Mouse (Mus musculus) brain, embryonic 18.5 days (tissue): ENCODE data around the gene Ywhah.

Experiments used
- DNase-seq: peaks from one replicate; pipeline ENCODE4 v3.0.0-alpha.2; 2012; ENCODE audit warnings: low read depth, low spot score

Ywhah gene

DNA sequence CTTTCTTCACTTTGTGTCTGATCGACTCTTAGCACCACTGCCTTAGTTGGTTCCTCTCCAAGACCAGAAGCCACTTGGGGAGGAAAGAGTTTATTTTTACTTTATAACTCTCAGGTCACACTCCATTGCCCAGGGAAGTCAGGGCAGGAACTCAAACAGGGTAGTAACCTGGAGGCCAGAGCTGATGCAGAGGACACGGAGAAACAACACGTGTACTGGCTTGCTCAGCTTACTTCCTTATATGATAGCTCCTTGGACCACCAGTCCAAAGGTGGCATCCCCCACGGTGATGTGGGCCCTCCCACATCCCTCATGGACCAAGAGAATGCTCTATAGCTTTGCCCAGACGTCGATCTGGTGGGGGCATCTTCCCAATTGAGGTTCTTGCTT, 26.7 kb downstream of the Ywhah start:
- no peak for DNase-seq

DNA sequence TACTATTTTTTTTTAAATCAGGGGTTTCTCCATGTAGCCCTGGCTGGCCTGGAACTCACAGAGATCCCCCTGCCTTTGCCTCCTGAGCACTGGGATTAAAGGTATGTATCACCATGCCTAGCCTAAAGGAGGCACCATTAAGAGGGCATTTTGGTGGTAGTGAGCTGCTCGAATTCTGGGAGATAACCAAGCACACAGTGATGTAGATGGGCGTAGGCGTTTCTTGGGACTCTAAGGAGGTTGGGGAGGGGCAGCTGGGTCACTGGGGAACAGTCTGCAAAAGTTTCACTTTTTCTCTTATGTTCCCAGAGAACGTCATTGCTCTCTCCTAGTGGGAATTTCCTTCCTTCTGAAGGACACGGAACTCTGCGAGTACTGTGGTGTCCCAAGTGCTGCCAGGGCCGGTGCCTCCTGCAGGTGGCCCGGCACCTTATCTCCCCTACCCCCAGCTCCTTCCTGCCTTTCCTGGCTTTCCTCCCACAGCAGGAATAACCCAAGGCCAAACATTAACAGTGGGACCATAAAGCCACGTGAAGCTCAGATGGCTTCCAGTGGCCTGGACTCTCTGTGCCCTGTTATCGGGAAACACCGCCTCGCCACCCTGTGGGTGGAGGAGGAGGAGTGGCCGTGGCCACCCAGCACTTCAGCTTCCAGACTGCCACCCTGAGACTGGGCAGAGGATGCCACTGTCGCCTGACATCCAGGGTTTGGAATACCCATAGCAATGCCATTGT, 34.4 kb downstream of the Ywhah start:
- no peak for DNase-seq

DNA sequence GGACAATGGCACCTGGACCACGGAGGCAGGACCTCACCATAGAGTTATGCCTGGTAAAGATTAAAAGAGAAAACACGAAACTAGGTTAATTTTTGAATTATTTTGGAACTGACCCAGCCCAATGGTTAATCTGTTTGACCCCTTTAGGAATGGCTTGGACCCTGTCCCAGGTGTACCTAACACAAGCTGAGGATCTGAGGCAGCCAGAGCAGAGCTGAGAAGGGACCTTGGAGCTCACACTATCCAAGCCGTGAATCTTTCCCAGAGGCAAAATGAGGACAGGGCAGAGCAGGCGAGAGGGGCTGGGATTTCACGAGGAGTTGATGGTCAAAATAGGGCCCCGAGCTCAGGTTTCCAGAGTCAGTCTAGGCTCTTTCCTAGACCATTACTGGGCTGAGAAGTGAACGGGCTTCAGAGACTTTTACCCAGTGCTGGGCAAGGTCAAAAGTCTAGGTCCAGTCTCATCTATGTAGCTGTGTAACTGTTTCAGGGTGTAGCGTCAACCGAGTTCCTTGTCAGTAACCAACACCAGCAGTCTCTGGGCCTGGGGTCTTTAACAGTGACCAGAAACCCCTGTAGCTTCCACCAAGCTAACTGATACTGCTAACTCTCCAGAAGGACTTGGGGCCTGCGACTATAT, 37.6 kb downstream of the Ywhah start:
- DNase-seq, result no peak

DNA sequence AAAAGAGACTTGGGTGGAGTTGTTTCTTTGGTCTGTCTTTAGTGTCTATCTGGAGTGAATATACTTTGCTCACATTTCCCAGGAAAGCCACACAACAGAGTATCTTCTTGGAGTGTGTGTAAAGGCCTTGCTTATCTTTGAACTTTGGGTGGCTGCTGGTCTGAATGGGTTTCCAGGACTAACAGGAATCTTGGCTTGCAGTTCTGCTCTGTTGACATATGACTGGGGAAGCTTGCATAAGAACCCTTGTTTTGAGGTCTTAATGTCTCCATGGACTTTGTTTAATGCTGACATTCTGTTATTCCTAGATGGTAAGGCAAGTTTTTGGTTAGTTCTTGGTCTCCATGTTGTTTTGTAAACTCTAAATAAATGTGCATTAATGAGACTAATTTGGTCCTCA, 51.5 kb downstream of the Ywhah start:
- DNase-seq, result no peak

DNA sequence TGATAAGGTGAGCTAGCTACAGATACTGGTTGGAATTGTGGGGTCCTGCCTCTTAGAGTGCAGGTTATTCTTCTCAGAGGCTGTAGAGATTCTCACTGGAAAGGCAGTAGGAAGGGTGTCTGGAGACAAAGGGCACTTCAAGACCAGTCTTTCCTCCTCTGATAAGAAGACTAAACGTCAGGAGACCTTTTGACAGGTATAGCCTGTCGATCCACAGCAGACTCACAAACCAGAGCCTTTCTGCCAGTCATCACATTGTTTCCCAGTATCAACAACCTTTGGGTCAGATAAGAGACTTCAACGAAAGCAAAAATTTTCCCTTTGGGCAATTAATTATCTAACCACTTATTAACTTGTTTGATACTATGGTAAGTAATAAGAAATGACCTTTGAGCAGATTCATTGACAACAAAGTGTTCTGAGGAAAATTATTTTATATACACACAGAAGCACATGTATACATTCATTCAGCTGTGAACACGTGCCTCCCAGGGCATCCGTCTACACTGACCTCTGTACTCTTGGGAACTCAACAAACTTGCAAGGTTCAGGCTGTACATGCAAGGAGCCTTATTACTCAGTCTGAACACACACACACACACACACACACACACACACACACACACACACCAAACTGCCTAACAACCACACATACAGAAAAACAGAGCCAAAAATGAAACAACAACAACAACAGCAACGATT, 58.0 kb downstream of the Ywhah start:
- DNase-seq, result no peak
